Mouse (Mus musculus) cerebellum, adult 2 months (tissue): ENCODE measurements around the gene Mlh1. TPM values are rescaled to one million over a fixed set of nuclear protein-coding genes. Genes with fewer than 3 reads are reported as not detected.

Experiments
- DNase-seq, 2 experiments: peaks; one replicate each; pipeline ENCODE4 v3.0.0; 2021
- H3K27ac ChIP-seq: fragments of 200-500 bp; 2 replicates; pipeline ENCODE4 v1.5.1; 2012; ENCODE audit warnings: low read length, control low read depth, inconsistent platforms; ENCODE audit not compliant: insufficient read depth
- H3K27me3 ChIP-seq: fragments of 200-500 bp; 2 replicates; pipeline ENCODE4 v1.6.1; 2012; ENCODE audit warnings: inconsistent platforms, mild to moderate bottlenecking, low read length, moderate library complexity; ENCODE audit not compliant: control insufficient read depth, insufficient read depth
- H3K4me1 ChIP-seq: fragments of 200-500 bp; 2 replicates; pipeline ENCODE4 v1.6.1; 2011; ENCODE audit warnings: low read length; ENCODE audit not compliant: control insufficient read depth, insufficient read depth
- H3K4me3 ChIP-seq: fragments of 200-500 bp; replicated peaks from 2 replicates; pipeline ENCODE3; 2011; ENCODE audit warnings: mild to moderate bottlenecking, low read depth, low read length, control low read depth; ENCODE audit not compliant: insufficient read depth
- CTCF ChIP-seq: fragments of 200-500 bp; IDR thresholded peaks from 2 replicates; pipeline ENCODE4 v1.5.1; 2011; ENCODE audit warnings: low read depth, mild to moderate bottlenecking, control low read depth, low read length, moderate library complexity, borderline replicate concordance; ENCODE audit not compliant: insufficient read depth
- POLR2A ChIP-seq: fragments of 200-500 bp; IDR thresholded peaks from 2 replicates; pipeline ENCODE4 v1.6.1; 2011; ENCODE audit warnings: low read length, control low read depth, borderline replicate concordance; ENCODE audit not compliant: insufficient read depth
- WGBS: fragments of 180-500 bp; shearing (Covaris S2); methylation state at CpG from one replicate; pipeline ENCODE4 v1.1.7; 2018; 5-methylcytosine and 5-hydroxymethylcytosine counted together
- polyA plus RNA-seq: library from polyadenylated mRNA; depleted of rRNA; stranded (reverse); fragments of >200 nt; gene quantifications from 2 replicates; pipeline ENCODE4 v1.2.3, GENCODE M21; 2012

Gene Mlh1
- polyA plus RNA-seq, 1 experiment, result 36.6 TPM

DNA sequence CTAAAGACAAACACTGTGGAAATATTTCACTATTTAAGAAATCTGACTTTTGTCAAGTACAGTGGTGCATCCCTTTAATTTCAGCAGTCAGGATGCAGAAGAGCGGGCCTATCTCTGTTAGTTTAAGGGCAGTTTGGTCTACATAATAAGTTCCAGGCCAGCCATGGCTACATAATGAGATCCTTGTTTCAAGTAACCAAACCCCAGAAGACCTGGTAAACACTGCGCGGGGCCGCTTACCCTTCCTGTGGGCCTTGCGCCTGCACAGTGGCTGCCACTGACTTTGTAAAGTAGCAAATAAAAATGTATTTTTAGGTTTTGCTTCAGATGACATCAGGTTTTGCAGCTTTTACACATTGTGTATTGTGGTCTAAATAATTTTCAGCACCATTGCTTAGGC lies 48.2 kb downstream of the Mlh1 start:
- H3K4me3 ChIP-seq, result no peak overlapping the region
- no peak for DNase-seq
- no peak overlapping the region for H3K27ac ChIP-seq
- TF ChIP-seq POLR2A (no peak), CTCF (no peak)
- no peaks in the 10 kb centered on the region for H3K4me1 ChIP-seq
- 97% methylated on average over 5 of the region's 5 CpGs for WGBS
- no peaks in the 10 kb centered on the region for H3K27me3 ChIP-seq

DNA sequence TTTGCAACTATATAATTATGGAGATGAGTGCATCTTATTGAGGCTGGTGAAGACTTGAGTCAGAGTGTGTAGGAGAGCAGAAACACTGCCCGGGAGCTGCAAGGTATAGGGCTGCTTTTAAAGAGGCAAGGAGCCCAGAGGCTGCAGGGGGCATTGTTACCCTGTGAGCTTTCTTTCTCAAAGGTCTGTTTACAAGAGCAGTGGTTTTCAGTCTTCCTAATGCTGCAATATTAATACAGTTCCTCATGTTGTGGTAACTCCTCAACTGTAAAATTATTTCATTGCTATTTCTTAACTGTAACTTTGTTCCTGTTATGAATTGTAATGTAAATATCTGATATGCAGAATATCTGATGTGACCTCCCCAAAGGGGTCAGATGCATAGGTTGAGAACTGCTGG lies 50.0 kb downstream of the Mlh1 start:
- 68% methylated on average over 1 of the region's 1 CpGs for WGBS
- Histone ChIP-seq H3K4me1 (no peaks in the 10 kb centered on the region), H3K27ac (no peak overlapping the region), H3K4me3 (no peak overlapping the region), H3K27me3 (no peaks in the 10 kb centered on the region)
- TF ChIP-seq POLR2A (no peak), CTCF (no peak)
- DNase-seq, result no peak

DNA sequence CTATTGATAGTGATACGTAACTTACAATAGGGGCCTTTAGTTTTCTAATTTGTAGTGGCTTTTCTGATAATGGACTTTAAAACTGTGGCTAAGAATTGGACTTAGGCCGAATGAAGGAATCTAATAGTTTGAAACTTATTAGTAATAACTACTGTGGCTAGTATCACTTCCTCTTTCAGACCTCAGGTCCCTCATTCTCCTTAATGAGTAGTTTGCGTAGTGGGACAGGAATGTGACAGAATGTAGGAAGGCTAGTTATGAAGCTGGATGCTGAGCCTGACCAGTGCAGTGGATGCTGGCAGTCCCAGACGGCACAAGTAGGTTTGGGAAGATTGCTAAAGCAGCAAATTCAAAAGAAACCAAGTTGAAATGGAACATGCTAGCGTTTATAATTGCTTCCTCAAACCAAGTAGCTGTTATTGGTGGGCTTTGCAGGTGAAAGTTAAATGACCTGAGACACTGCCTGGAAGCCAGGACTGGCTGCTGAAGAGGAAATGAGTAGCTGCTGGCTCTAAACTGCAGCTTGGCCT lies 51.0 kb downstream of the Mlh1 start:
- DNase-seq, result no peak
- 96% methylated on average over 5 of the region's 5 CpGs for WGBS
- Histone ChIP-seq H3K4me3 (no peak overlapping the region), H3K4me1 (no peaks in the 10 kb centered on the region), H3K27ac (no peak overlapping the region), H3K27me3 (no peaks in the 10 kb centered on the region)
- TF ChIP-seq CTCF, result no peak

DNA sequence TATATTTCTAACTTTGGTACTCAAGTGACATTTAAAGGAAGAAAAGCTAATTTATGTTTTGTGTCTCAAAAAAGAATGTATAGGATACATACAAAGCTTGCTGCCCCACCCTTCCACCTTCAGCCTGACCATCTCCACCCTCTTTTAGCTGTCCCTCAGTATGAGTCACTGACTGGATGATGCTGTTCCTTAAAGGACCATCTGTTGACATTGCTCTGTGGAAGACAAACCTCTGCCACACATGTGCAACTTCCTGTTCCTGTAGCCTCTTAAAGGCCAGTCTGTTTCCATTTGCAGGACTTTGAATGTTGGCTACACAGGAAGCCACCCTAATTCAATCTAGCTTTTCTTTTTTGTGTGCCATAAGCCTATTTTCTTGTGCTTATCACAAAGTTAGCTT lies 55.2 kb downstream of the Mlh1 start:
- DNase-seq, result no peak
- TF ChIP-seq POLR2A (no peak), CTCF (no peak)
- Histone ChIP-seq H3K4me3 (no peak overlapping the region), H3K27me3 (no peaks in the 10 kb centered on the region), H3K27ac (no peak overlapping the region), H3K4me1 (no peaks in the 10 kb centered on the region)

DNA sequence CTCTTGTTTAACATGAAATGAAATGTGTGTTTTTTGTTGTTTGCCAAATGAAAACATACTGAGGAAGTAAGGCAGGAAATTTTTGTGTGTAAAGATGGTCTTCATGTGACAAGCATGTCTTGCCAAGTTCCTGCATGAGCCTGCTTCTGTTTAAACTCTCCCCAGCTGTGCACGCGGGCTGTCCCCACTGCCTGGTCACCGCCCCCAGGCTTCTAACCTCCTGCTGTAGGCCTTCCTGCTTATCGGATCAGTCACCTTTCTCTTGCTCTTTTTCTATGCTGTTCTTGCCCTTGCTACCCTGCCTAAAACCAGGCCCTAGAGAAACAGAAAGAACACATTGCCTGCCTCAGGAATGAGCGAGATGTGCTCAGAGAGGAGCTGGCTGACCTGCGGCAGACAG lies 58.1 kb downstream of the Mlh1 start:
- TF ChIP-seq POLR2A (no peak), CTCF (no peak)
- no peaks in the 10 kb centered on the region for H3K4me1 ChIP-seq
- H3K27me3 ChIP-seq, result no peaks in the 10 kb centered on the region
- no peak overlapping the region for H3K4me3 ChIP-seq
- no peak for DNase-seq
- no peak overlapping the region for H3K27ac ChIP-seq
- 62% methylated on average over 6 of the region's 6 CpGs for WGBS

- no peaks in the 10 kb centered on the region for H3K27me3 ChIP-seq
- no peak overlapping the region for H3K4me3 ChIP-seq
- H3K27ac ChIP-seq, result no peak overlapping the region
- 86% methylated on average over 10 of the region's 10 CpGs for WGBS
- no peak for TF ChIP-seq CTCF
- no peak for TF ChIP-seq POLR2A
- no peak for DNase-seq
- no peaks in the 10 kb centered on the region for H3K4me1 ChIP-seq
Observed at GRCm38 (mm10) chr9:111211122-111212041, 60.2 kb downstream of the Mlh1 start.

DNA sequence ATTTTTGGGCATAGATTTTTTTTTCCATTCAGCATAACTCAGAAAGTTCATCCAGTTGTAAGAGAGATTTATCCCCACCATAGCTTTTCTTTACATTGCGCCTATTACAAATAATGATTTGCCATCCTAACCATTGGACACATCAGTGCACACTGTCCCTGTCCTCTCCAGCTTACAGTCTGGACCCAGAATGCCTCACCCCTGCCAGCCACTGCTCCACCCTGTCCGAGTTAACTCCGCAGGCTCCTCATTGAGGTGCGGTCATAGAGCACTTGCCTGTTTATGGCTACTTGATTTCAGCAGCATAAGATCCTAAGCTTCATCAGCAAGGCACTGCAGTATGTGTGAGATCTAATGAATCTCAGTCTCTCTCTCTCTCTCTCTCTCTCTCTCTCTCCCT lies 61.2 kb downstream of the Mlh1 start:
- Histone ChIP-seq H3K4me1 (no peaks in the 10 kb centered on the region), H3K4me3 (no peak overlapping the region), H3K27ac (no peak overlapping the region), H3K27me3 (no peaks in the 10 kb centered on the region)
- DNase-seq, result no peak
- TF ChIP-seq CTCF, result no peak
- TF ChIP-seq POLR2A, result no peak
- WGBS, result 83% methylated on average over 4 of the region's 4 CpGs

DNA sequence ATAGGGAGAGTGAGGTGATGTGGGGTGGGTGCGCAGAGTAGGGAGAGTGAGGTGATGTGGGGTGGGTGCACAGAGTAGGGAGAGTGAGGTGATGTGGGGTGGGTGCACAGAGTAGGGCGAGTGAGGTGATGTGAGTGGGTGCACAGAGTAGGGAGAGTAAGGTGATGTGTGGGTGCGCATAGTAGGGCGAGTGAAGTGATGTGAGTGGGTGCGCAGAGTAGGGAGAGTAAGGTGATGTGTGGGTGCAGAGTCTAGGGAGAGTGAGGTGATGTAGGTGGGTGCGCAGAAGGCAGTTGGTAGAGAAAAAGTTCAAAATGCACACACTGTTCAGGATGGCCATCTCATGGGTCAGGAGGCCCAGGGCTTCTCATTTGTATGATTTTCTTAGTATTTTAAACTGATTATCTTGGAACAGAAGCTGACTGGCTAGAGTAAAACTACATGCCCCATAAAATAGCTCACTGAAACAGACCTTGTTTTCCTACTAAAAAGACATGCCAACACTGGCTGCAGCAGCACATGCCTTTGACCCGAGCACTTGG lies 62.4 kb downstream of the Mlh1 start:
- TF ChIP-seq POLR2A (no peak), CTCF (no peak)

More for the DNA sequence above, 62.4 kb downstream of the Mlh1 start:
- no peaks in the 10 kb centered on the region for H3K27me3 ChIP-seq
- no peak overlapping the region for H3K4me3 ChIP-seq
- no peak for DNase-seq
- no peaks in the 10 kb centered on the region for H3K4me1 ChIP-seq
- 95% methylated on average over 7 of the region's 7 CpGs for WGBS
- H3K27ac ChIP-seq, result no peak overlapping the region
